Mouse (Mus musculus): Measurements from ENCODE around the gene Strn3.
"Not testable (repeated sequence)": the region's sequence is repeated elsewhere in the genome, so short reads cannot be mapped to it uniquely, and the experiment has no call there.

Strn3 gene

GRCm38 (mm10) chr12:51693419-51693818, 1.7 kb upstream of the Strn3 start:
- DNase-seq (ENCODE audit: low spot score), result no peak

GRCm38 (mm10) chr12:51692870-51693269, 1.2 kb upstream of the Strn3 start:
- not testable (repeated sequence) for DNase-seq (ENCODE audit: low spot score)

- peak; percentile 68 for DNase-seq (ENCODE audit: low spot score)
Measured at GRCm38 (mm10) chr12:51690893-51691844, 528 bp downstream of the Strn3 start, which contains the start of gene Ap4s1. Ap4s1 (plus strand) TSS chr12:51691033.

- no peak for DNase-seq (ENCODE audit: low spot score)
Measured at GRCm38 (mm10) chr12:51688546-51688945, 3.2 kb downstream of the Strn3 start.

- no peak for DNase-seq (ENCODE audit: low spot score)
Measured at GRCm38 (mm10) chr12:51678844-51679243, 12.9 kb downstream of the Strn3 start.

GRCm38 (mm10) chr12:51676442-51676841, 15.3 kb downstream of the Strn3 start:
- no peak for DNase-seq (ENCODE audit: low spot score)

- DNase-seq (ENCODE audit: low spot score), result no peak
Measured at GRCm38 (mm10) chr12:51673270-51673669, 18.4 kb downstream of the Strn3 start.

GRCm38 (mm10) chr12:51671231-51671891, 20.3 kb downstream of the Strn3 start:
- no peak for DNase-seq (ENCODE audit: low spot score)

GRCm38 (mm10) chr12:51666708-51667430, 24.8 kb downstream of the Strn3 start:
- DNase-seq (ENCODE audit: low spot score), result peak; percentile 44

- DNase-seq (ENCODE audit: low spot score), result no peak
Measured at GRCm38 (mm10) chr12:51663908-51664307, 27.8 kb downstream of the Strn3 start.

GRCm38 (mm10) chr12:51663011-51663410, 28.7 kb downstream of the Strn3 start:
- DNase-seq (ENCODE audit: low spot score), result no peak

- DNase-seq (ENCODE audit: low spot score), result no peak
Measured at GRCm38 (mm10) chr12:51655944-51656465, 35.7 kb downstream of the Strn3 start.

GRCm38 (mm10) chr12:51649401-51649800, 42.3 kb downstream of the Strn3 start:
- not testable (repeated sequence) for DNase-seq (ENCODE audit: low spot score)

- DNase-seq (ENCODE audit: low spot score), result no peak
Measured at GRCm38 (mm10) chr12:51641871-51642270, 49.8 kb downstream of the Strn3 start.

- DNase-seq (ENCODE audit: low spot score), result no peak
Measured at GRCm38 (mm10) chr12:51636689-51637470, 54.8 kb downstream of the Strn3 start.

GRCm38 (mm10) chr12:51636260-51636659, 55.4 kb downstream of the Strn3 start:
- no peak for DNase-seq (ENCODE audit: low spot score)

GRCm38 (mm10) chr12:51633481-51633880, 58.2 kb downstream of the Strn3 start:
- no peak for DNase-seq (ENCODE audit: low spot score)

- DNase-seq (ENCODE audit: low spot score), result no peak
Measured at GRCm38 (mm10) chr12:51623366-51623694, 68.4 kb downstream of the Strn3 start.

GRCm38 (mm10) chr12:51622670-51623365, 68.9 kb downstream of the Strn3 start:
- DNase-seq (ENCODE audit: low spot score), result peak; percentile 14

GRCm38 (mm10) chr12:51621161-51621560, 70.5 kb downstream of the Strn3 start:
- DNase-seq (ENCODE audit: low spot score), result no peak

- DNase-seq (ENCODE audit: low spot score), result no peak
Measured at GRCm38 (mm10) chr12:51620572-51620971, 71.1 kb downstream of the Strn3 start.
